Mouse (Mus musculus) left cerebral cortex, postnatal 36 days (tissue): ENCODE measurements around the gene Msi2. TPM values are rescaled to one million over a fixed set of nuclear protein-coding genes. Genes with fewer than 3 reads are reported as not detected.

Experiments used
- DNase-seq, 2 experiments: peaks; one replicate each; pipeline ENCODE4 v3.0.0; 2021 to 2022; ENCODE audit warnings: low spot score in 2 of 2, mixed read lengths in 1 of 2
- intact Hi-C: fragments of 180-260 bp; cut with DNase I; formaldehyde crosslinking; loops from one replicate; pipeline ENCODE4 v1.15.1; 2025
- total RNA-seq, 2 experiments: library from RNA; stranded (reverse); gene quantifications; 2 replicates each; pipeline ENCODE4 v1.2.3; 2021

Msi2 gene
- total RNA-seq, 2 experiments from 2014 or later = 117 to 132 TPM

GRCm38 (mm10) chr11:88534331-88534929, 183.9 kb downstream of the Msi2 start:
- DNase-seq = no peak
- intact Hi-C loops = no loop called here

GRCm38 (mm10) chr11:88532016-88532415, 186.3 kb downstream of the Msi2 start:
- DNase-seq = no peak
- intact Hi-C loops = no loop called here

DNA sequence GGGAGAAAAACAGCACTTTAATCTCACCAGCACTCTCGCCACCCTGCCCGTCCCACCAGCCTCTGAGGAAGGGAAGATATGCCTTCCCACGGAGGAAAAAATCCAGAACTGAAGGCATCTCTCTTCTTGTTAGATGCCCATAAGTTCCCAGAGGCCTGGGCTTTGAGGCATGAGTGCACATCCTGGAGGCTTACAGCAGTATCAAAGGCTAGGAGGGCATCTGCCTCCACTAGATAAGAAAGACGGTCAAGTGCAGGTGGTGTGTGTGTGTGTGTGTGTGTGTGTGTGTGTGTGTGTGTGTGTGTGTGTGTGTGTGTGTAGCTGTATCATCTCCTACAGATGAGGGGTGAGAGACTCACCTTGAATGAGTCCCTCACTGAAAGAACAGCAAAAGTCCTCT, 188.3 kb downstream of the Msi2 start:
- no peak for DNase-seq
- intact Hi-C loops = no loop called here

DNA sequence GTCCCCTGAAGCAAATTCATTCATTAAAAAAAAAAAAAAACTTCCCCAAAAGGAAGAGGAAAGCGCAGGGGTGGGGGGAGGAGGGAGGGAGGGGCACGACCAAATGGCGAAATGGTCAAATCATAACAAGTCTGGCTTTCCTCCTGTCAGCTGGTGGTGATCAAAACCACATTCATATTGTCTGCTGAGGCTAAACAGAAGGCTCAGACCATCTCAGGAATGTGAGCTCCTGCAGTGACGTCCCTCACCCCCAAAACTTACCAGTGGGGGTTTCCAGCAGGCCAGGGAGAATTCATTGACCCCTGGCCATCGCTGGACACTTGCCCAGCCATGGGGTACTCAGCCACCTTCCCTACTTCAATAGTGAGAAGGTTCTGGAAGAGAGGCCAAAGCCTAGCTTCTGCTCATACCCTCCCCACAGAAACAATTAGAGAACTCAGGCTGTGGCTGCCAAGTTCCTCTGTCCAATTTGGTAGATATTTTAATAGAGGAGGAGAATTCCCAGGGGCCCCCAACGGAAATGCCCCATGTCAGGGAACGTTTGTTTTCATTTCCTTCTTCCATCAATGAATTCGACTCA, 189.7 kb downstream of the Msi2 start:
- no peak for DNase-seq
- intact Hi-C loops = no loop called here

- DNase-seq = no peak
- intact Hi-C loops = no loop called here
Observed at GRCm38 (mm10) chr11:88526711-88527110, 191.6 kb downstream of the Msi2 start.

DNA sequence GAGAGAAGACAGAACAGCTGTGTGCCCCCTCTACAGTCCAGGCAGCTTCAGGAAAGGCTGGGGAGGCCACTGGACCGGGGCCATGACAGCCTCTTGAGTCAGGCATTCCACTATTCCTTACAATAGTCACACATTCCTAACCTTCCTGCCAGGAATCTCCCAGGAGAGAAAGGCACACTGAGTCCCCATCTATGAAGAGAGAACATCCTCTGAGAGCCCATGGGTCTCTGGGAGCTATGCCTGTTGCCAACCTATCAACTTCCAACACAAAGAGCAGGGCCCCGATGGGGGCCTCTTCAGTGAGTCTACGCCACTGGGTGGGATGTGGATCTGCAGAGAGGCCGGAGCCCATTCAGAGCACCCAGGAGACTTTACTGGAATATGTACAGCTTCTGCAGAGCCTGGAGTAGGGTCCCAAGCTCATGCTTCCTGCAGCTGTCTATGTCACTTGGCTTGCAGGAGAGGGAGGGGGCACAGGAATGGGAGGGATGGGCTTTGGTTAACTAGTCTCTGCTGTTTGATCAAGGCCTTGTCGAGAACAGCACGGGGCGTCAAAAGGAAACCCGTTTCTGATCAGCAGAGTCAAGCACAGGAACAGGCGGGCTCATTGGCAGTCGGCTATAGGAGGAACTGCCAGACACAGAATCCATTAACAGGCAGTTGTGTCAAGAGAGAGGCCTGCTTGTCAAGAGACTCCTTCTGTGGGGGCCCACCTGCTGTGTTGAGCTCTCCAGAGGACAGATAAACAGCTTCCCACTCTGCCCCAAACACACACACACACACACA, 193.3 kb downstream of the Msi2 start:
- no peak for DNase-seq
- intact Hi-C loops = no loop called here

- intact Hi-C loops = no loop called here
- DNase-seq = no peak
Observed at GRCm38 (mm10) chr11:88524437-88524789, 193.9 kb downstream of the Msi2 start.

- DNase-seq = no peak
- intact Hi-C loops = no loop called here
Observed at GRCm38 (mm10) chr11:88523921-88524320, 194.4 kb downstream of the Msi2 start.

- no peak for DNase-seq
- intact Hi-C loops = no loop called here
Observed at GRCm38 (mm10) chr11:88523511-88523910, 194.8 kb downstream of the Msi2 start.

DNA sequence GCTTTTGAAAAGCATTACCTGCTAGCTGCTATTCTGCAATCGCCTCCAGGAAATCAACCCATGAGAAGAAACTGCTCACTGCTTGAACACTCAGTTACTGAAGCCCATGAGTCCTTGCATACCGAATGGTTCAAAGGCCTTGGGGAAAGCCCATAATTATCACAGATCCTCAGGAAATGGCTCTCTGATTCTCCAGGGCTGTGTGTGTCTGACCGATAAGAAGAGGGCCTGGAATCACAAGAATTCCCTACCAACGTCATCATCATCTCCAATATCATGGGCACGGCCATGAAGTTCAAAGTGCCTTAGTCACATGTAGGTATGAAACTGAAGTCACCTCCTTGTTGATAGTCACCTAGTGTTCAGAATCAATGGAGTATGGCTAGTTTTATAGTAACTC, 196.2 kb downstream of the Msi2 start:
- intact Hi-C loops = no loop called here
- DNase-seq = no peak

GRCm38 (mm10) chr11:88520951-88521730, 197.2 kb downstream of the Msi2 start:
- no peak for DNase-seq
- intact Hi-C loops = no loop called here

GRCm38 (mm10) chr11:88518361-88518760, 200.0 kb downstream of the Msi2 start:
- intact Hi-C loops = no loop called here
- DNase-seq = no peak

DNA sequence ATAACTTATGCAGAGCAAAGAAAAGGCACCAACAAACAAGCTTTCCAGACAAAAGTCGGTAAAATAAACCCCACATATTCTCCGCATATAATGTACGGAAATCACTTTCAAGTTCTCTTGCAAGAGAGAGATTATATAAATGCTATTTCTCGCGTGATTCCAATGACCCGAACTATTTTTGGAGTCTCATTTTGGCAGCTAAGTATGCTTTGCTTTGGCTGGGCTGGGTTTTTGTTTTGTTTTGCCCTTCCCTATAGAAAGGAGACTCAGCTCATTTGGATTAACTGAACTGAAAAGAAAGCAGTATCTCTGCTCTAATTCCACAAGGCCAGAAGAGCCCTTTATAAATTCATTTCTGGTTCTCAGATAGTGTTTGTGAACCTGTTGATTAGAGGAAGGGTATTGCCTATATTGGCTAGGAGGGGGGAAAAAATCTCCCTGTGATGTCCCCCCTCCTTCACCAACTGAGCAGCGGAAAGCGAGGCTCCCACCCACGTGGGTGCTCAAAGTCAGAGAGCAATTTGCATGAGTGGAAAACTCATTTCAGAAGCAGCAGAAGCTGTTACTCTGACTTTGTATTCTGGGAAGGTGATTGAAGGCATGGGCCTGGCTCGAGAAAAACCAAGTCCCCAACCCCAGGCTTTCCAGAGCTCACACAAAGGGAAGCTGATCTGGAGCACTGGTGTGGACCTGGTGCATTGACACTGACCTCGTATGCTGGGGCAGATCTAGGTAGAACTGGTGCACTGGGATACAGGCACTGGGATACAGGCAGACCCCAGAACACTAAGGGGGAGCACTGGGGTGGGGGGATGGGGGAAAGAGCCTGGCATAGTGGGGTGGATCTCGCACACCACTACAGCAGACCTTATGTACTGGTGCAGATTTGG, 201.5 kb downstream of the Msi2 start:
- DNase-seq = no peak
- intact Hi-C loops = no loop called here

DNA sequence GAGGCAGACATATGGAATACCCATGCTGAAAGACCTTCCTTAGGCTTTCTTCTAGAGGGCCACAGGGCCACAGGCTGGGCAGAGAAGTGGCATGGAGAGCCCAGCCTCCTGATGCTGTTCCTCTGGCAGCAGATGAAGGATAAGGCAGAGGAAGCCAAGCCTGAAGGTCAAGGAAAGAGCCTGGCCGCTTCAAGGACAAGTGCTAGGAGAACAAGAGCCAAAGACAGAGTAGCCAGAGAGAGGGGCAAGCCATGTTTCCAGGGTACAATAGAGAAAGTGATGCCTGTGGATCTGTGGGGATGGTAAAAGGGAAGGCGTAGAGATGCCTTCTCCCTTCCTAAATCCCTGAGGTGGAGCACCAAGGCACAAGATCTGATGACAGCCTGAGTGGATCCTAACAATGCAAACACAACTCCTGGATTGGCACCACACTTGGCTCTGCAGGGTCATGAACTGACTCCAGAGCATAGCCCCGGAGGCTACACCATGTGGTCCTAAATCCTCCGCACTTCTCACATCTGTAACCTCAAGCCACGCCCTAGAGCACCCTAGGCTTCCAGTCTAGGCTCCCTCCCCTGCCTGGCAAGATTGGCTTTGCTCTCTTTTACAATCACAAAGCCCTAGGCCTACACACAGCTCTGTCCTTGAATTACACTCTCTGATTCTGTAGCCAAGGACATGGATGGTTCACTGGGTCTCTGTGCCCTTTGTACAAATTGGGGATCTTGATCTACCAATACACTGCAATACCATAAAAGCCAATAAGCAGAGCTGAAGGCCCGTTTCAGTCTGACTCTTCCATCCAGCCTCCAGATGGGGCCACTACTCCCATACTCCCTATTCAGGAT, 202.4 kb downstream of the Msi2 start:
- intact Hi-C loops = no loop called here
- DNase-seq = no peak

- intact Hi-C loops = no loop called here
Observed at GRCm38 (mm10) chr11:88515267-88515666, 203.0 kb downstream of the Msi2 start.

GRCm38 (mm10) chr11:88514151-88514926, 204.0 kb downstream of the Msi2 start:
- intact Hi-C loops = no loop called here

More at GRCm38 (mm10) chr11:88515267-88515666, 203.0 kb downstream of the Msi2 start:
- DNase-seq = no peak

DNA sequence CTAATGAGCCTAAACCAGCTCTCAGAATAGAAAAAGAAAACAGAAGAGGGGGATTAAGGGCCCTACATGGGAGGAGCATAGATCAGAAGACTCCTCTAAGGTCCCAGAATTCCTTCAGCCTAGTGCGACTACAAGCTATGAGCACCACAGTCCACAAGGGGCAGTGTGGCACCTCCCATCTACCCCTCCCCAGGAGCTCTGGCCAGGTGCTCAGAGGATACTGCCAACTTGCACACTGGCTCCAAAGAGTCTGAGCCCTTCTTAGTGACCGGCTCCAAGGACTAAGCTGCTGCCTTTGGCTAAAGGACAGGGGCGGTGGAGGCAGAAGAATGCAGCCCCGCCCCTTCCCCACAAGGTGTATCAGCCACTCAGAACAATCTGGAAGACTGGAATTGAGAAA, 205.7 kb downstream of the Msi2 start:
- intact Hi-C loops = no loop called here

More at GRCm38 (mm10) chr11:88514151-88514926, 204.0 kb downstream of the Msi2 start:
- no peak for DNase-seq

More for the DNA sequence above, 205.7 kb downstream of the Msi2 start:
- peak in 1 of 2 experiments; percentile 18 for DNase-seq
